Mouse (Mus musculus): ENCODE measurements around the gene Trmo.

DNA sequence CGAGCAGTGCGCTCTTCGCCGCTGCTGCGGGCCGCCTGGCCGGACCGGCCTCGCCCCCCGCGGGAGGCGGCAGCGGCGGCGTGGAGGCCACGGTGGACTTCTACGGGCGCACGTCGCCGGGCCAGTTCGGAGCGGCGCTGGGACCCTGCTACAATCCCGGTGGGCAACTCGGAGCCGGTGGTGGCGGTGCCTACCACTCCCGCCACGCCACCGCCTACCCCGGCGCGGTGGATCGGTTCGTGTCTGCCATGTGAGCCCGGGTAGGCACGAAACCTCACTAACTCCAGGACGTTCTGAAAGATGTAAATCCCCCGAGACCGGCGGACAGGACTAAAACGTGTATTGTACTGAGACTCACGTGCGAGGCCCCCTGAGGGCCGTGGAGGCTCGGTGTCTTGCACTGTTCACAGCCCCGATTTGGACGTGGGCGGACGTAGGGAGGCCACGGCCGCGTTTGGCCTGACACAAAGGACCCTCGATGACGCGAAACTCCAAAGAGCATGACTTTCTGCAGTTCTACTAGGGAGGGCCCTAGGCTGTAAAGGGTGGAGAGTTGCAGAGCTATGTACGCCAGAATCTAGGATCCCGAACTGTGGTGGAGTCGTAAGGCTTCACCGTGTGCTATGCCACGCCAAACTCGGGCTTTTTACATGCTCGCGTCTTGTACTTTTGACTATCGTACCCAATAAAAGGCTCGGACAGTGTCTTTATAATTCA is 44.0 kb downstream of the Trmo start:
- TF ChIP-seq CTCF (IDR thresholded peaks at IDR 0.05; ENCODE audit: low read depth) (no peak), EP300 (IDR thresholded peaks at IDR 0.05; ENCODE audit: low read depth) (no peak)

Measured in liver, postnatal 0 days (tissue).